Mouse (Mus musculus) ovary, postnatal 10 days (tissue): Measurements from ENCODE around the gene Med19.
"Not testable (repeated sequence)": the region's sequence is repeated elsewhere in the genome, so short reads cannot be mapped to it uniquely, and the experiment has no call there.

Source experiments
- DNase-seq: peaks from one replicate; pipeline ENCODE4 v3.0.0; 2022; ENCODE audit warnings: low spot score

Med19 gene

GRCm38 (mm10) chr2:84720718-84721117, 42.5 kb downstream of the Med19 start:
- no peak for DNase-seq

GRCm38 (mm10) chr2:84721182-84721581, 43.0 kb downstream of the Med19 start:
- DNase-seq, result no peak

- no peak for DNase-seq
These were observed 45.7 kb downstream of the Med19 start for GRCm38 (mm10) chr2:84723856-84724255.

- no peak for DNase-seq
These were observed 47.6 kb downstream of the Med19 start for GRCm38 (mm10) chr2:84725770-84726169.

- DNase-seq, result no peak
These were observed 48.5 kb downstream of the Med19 start for GRCm38 (mm10) chr2:84726716-84727115.

GRCm38 (mm10) chr2:84727172-84727858, 49.1 kb downstream of the Med19 start, which contains the start of gene Clp1:
Gene Clp1 (minus strand): TSS chr2:84727350.
- peak; percentile 70 for DNase-seq

- DNase-seq, result not testable (repeated sequence)
These were observed 50.0 kb downstream of the Med19 start for GRCm38 (mm10) chr2:84728191-84728590.

GRCm38 (mm10) chr2:84731206-84731605, 53.0 kb downstream of the Med19 start:
- DNase-seq, result no peak

GRCm38 (mm10) chr2:84732394-84732793, 54.2 kb downstream of the Med19 start:
- DNase-seq, result no peak

- no peak for DNase-seq
These were observed 55.5 kb downstream of the Med19 start, which contains the start of gene Ypel4 for GRCm38 (mm10) chr2:84733579-84734300. Gene Ypel4 (plus strand): TSS chr2:84734058.

- DNase-seq, result no peak
These were observed 56.2 kb downstream of the Med19 start for GRCm38 (mm10) chr2:84734351-84734864.

GRCm38 (mm10) chr2:84734919-84735318, 56.7 kb downstream of the Med19 start:
- no peak for DNase-seq

GRCm38 (mm10) chr2:84735346-84735920, 57.2 kb downstream of the Med19 start:
- no peak for DNase-seq

GRCm38 (mm10) chr2:84736312-84737161, 58.3 kb downstream of the Med19 start:
- no peak for DNase-seq

- no peak for DNase-seq
These were observed 59.3 kb downstream of the Med19 start for GRCm38 (mm10) chr2:84737451-84737925.
